Mouse (Mus musculus) layer of hippocampus, adult 2 months (tissue): ENCODE results near the gene Tmem50b. TPM values are rescaled to one million over a fixed set of nuclear protein-coding genes. Genes with fewer than 3 reads are reported as not detected.
A peak's percentile ranks its signal among the peaks of the same experiment; 100 is the strongest.
"Not testable (repeated sequence)": the region's sequence is repeated elsewhere in the genome, so short reads cannot be mapped to it uniquely, and the experiment has no call there.

ENCODE experiments used
- DNase-seq, 2 experiments: peaks; one replicate each; pipeline ENCODE4 v3.0.0; 2022; ENCODE audit warnings: low spot score in 2 of 2
- H3K27ac ChIP-seq: fragments of 200-600 bp; 2 replicates; pipeline ENCODE4 v1.8.1; 2022
- H3K4me3 ChIP-seq: fragments of 200-600 bp; 2 replicates; pipeline ENCODE4 v1.8.1; 2022; ENCODE audit warnings: mild to moderate bottlenecking
- CTCF ChIP-seq: fragments of 200-600 bp; conservative IDR thresholded peaks from 2 replicates; pipeline ENCODE4 v1.8.1; 2022; ENCODE audit warnings: antibody characterized with exemption, mild to moderate bottlenecking, moderate library complexity
- microRNA-seq, 2 experiments: library from miRNA; unstranded; fragments of <30 nt; microRNA quantifications; one replicate each; pipeline ENCODE4 v1.2.0; 2021
- total RNA-seq, 2 experiments: library from RNA; stranded (reverse); gene quantifications; 2 replicates each; pipeline ENCODE4 v1.2.3; 2021

The Tmem50b gene
- total RNA-seq, 2 experiments from 2014 or later, result 97.3 to 104 TPM

- TF ChIP-seq CTCF, result no peak
- DNase-seq, result no peak
Observed at GRCm38 (mm10) chr16:91536372-91536771, 61.2 kb downstream of the Tmem50b start.

GRCm38 (mm10) chr16:91534888-91535287 lies 62.7 kb downstream of the Tmem50b start:
- no peak for TF ChIP-seq CTCF
- DNase-seq, result no peak
- Histone ChIP-seq H3K27ac (no peak overlapping the region), H3K4me3 (no peak overlapping the region)

More at GRCm38 (mm10) chr16:91536372-91536771, 61.2 kb downstream of the Tmem50b start:
- no peak overlapping the region for H3K27ac ChIP-seq
- no peak overlapping the region for H3K4me3 ChIP-seq

GRCm38 (mm10) chr16:91534477-91534876 lies 63.1 kb downstream of the Tmem50b start:
- H3K4me3 ChIP-seq, result no peak overlapping the region
- no peak overlapping the region for H3K27ac ChIP-seq
- DNase-seq, result peak in 1 of 2 experiments; percentile 50
- TF ChIP-seq CTCF, result no peak

- Histone ChIP-seq H3K27ac (no peak overlapping the region), H3K4me3 (no peak overlapping the region)
- no peak for DNase-seq
- no peak for TF ChIP-seq CTCF
Observed at GRCm38 (mm10) chr16:91533097-91534001, 64.3 kb downstream of the Tmem50b start.

GRCm38 (mm10) chr16:91532429-91532828 lies 65.2 kb downstream of the Tmem50b start:
- no peak for TF ChIP-seq CTCF
- no peak overlapping the region for H3K4me3 ChIP-seq
- DNase-seq, result no peak
- H3K27ac ChIP-seq, result no peak overlapping the region

GRCm38 (mm10) chr16:91531856-91532255 lies 65.7 kb downstream of the Tmem50b start:
- H3K27ac ChIP-seq, result no peak overlapping the region
- no peak overlapping the region for H3K4me3 ChIP-seq
- DNase-seq, result no peak
- no peak for TF ChIP-seq CTCF

GRCm38 (mm10) chr16:91530830-91531229 lies 66.8 kb downstream of the Tmem50b start:
- not testable (repeated sequence) for DNase-seq, H3K4me3 ChIP-seq, H3K27ac ChIP-seq

GRCm38 (mm10) chr16:91528578-91528977 lies 69.0 kb downstream of the Tmem50b start:
- peak; percentile 51 for TF ChIP-seq CTCF
- no peak overlapping the region for H3K27ac ChIP-seq
- H3K4me3 ChIP-seq, result no peak overlapping the region
- no peak for DNase-seq

- DNase-seq, result no peak
- no peak for TF ChIP-seq CTCF
- no peak overlapping the region for H3K27ac ChIP-seq
Observed at GRCm38 (mm10) chr16:91527500-91527899, 70.1 kb downstream of the Tmem50b start.

GRCm38 (mm10) chr16:91527051-91527450 lies 70.5 kb downstream of the Tmem50b start:
- no peak overlapping the region for H3K27ac ChIP-seq
- H3K4me3 ChIP-seq, result no peak overlapping the region
- peak; percentile 64 for TF ChIP-seq CTCF
- no peak for DNase-seq

More at GRCm38 (mm10) chr16:91527500-91527899, 70.1 kb downstream of the Tmem50b start:
- H3K4me3 ChIP-seq, result no peak overlapping the region

- Histone ChIP-seq H3K27ac (no peak overlapping the region), H3K4me3 (no peak overlapping the region)
- TF ChIP-seq CTCF, result no peak
- DNase-seq, result no peak
Observed at GRCm38 (mm10) chr16:91526274-91526673, 71.3 kb downstream of the Tmem50b start.

Small RNA genes lying within 50 kb of the gene (microRNA-seq; reads per million reads assigned to microRNA genes)
- gene Mir6367, result 0 reads per million in 2 experiments

Other genes with a start within 250 kb of the Tmem50b start
- 10 to 100 TPM; 19.8 to 25.5 TPM for gene Ifnar2, start 225.0 kb downstream of the Tmem50b start, total RNA-seq
- gene Gm21970, start 206.1 kb downstream of the Tmem50b start, total RNA-seq, result not detected
- gene Il10rb, start 191.6 kb downstream of the Tmem50b start, total RNA-seq, result 1 to 10 TPM; 8.6 to 9.0 TPM
- 10 to 100 TPM; 42.2 to 45.9 TPM for gene Ifnar1, start 112.6 kb downstream of the Tmem50b start, total RNA-seq
- gene Ifngr2, start 50.7 kb downstream of the Tmem50b start, total RNA-seq, result 10 to 100 TPM; 49.2 to 50.6 TPM
- gene Dnajc28, start 21.2 kb upstream of the Tmem50b start, total RNA-seq, result 10 to 100 TPM; 10.3 to 10.5 TPM
- gene Gart, start 49.2 kb upstream of the Tmem50b start, total RNA-seq, result 10 to 100 TPM; 52.9 to 54.3 TPM
- 100 to 1,000 TPM; 259 to 285 TPM for gene Son, start 49.7 kb upstream of the Tmem50b start, total RNA-seq
- 10 to 100 TPM; 24.4 to 28.8 TPM for gene Donson, start 91.0 kb upstream of the Tmem50b start, total RNA-seq
- 100 to 1,000 TPM; 104 to 111 TPM for gene Cryzl1, start 131.2 kb upstream of the Tmem50b start, total RNA-seq
- gene Itsn1, start 131.5 kb upstream of the Tmem50b start, total RNA-seq, result 100 to 1,000 TPM; 160 to 176 TPM